Mouse (Mus musculus) MEL (cell line): ENCODE results near the gene Gabpa.

Experiments used
- CTCF ChIP-seq, 3 experiments: IDR thresholded peaks in 2 of 3; conservative IDR thresholded peaks in 1 of 3; 2 replicates each; pipeline ENCODE4 v1.5.1; 2011 to 2012; ENCODE audit warnings: low read length in 3 of 3, low read depth in 2 of 3, mild to moderate bottlenecking in 2 of 3, improper control_type of control experiment in 1 of 3, inconsistent platforms in 1 of 3, mixed read lengths in 1 of 3, moderate library complexity in 1 of 3; ENCODE audit not compliant: control insufficient read depth in 1 of 3, insufficient read depth in 1 of 3, poor library complexity in 1 of 3, severe bottlenecking in 1 of 3
- POLR2A ChIP-seq, 2 experiments: IDR thresholded peaks; 2 replicates each; pipeline ENCODE4 v1.6.1; 2011 to 2012; ENCODE audit warnings: low read length in 2 of 2, mild to moderate bottlenecking in 2 of 2, control low read depth in 1 of 2, improper control_type of control experiment in 1 of 2, low read depth in 1 of 2, moderate library complexity in 1 of 2; ENCODE audit not compliant: control insufficient read depth in 1 of 2, insufficient read depth in 1 of 2, poor library complexity in 1 of 2
- POLR2AphosphoS5 ChIP-seq: IDR thresholded peaks from 2 replicates; pipeline ENCODE4 v1.6.1; 2012; ENCODE audit warnings: low read depth, borderline replicate concordance, mild to moderate bottlenecking, inconsistent platforms, low read length, moderate library complexity, mixed read lengths
- SIN3A ChIP-seq: IDR thresholded peaks from 2 replicates; pipeline ENCODE4 v1.6.1; 2012; ENCODE audit warnings: low read length, improper control_type of control experiment, inconsistent platforms
- USF1 ChIP-seq: IDR thresholded peaks from 2 replicates; pipeline ENCODE4 v1.6.1; 2014; ENCODE audit warnings: low read depth, mild to moderate bottlenecking, inconsistent platforms, low read length, improper control_type of control experiment, moderate library complexity
- ZMIZ1 ChIP-seq: IDR thresholded peaks from 2 replicates; pipeline ENCODE4 v1.6.1; 2012; ENCODE audit warnings: low read depth, mild to moderate bottlenecking, inconsistent platforms, low read length, improper control_type of control experiment, moderate library complexity

GRCm38 (mm10) chr16:84911477-84912165 lies 76.9 kb downstream of the Gabpa start:
- TF ChIP-seq POLR2A (IDR thresholded peaks at IDR 0.05; ENCODE audit: control insufficient read depth in 1 of 2, insufficient read depth in 1 of 2, low read depth in 1 of 2, low read length in 2 of 2, poor library complexity in 1 of 2) (no peak), SIN3A (no peak), USF1 (no peak), POLR2AphosphoS5 (no peak), ZMIZ1 (no peak), CTCF (IDR thresholded peaks at IDR 0.05 in 2 of 3, conservative IDR thresholded peaks at IDR 0.05 in 1 of 3; ENCODE audit: control insufficient read depth in 1 of 3, insufficient read depth in 1 of 3, low read depth in 2 of 3, low read length in 3 of 3, poor library complexity in 1 of 3, severe bottlenecking in 1 of 3) (no peak)
